Mouse (Mus musculus) skeletal muscle tissue, adult 2 months (tissue): ENCODE measurements around the gene Pde10a.

Experiments used
- DNase-seq: peaks from one replicate; pipeline ENCODE4 v3.0.0-alpha.2; 2012; ENCODE audit warnings: low read depth, low spot score

Pde10a gene

GRCm38 (mm10) chr17:9033511-9033910, 508.3 kb downstream of the Pde10a start:
- DNase-seq = no peak

GRCm38 (mm10) chr17:9035561-9036348, 510.6 kb downstream of the Pde10a start:
- no peak for DNase-seq
